Mouse (Mus musculus): ENCODE results near the gene Actr5. TPM values are rescaled to one million over a fixed set of nuclear protein-coding genes. Genes with fewer than 3 reads are reported as not detected.

The Actr5 gene
- polyA plus RNA-seq, 1 experiment from 2014 or later = 16.6 TPM

DNA sequence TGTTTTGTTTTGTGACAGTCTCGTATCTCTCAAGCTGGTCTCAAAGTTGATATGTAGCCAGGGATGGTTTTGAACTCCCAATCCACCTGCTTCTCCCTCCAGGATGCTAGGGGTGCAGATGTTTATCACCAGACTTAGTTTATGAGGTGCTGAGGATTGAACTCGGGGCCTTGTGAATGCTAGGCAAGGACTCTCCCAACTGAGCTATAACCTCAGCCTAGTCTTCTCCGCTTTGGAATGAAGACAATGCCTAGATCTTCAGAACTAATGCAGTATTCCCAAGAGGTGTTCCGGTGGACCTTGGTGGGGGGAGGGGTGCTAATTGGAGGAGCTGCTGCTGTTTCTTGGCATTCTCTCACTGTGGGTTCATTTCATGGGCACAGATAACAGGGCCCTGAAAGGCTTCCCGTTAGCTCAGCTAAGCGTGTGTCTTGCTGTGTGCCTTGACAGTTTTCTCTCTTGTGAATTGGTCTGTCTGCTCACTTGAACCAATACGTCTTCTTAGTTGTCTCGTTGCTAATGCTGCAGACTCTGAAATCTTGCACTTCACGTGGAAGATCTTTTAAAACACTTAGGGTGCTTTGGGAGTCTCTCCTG is 59.7 kb downstream of the Actr5 start:
- Histone ChIP-seq H3K4me2 (ENCODE audit: low read depth) (no peak overlapping the region), H3K9me3 (ENCODE audit: control insufficient read depth, low read length) (no peaks in the 10 kb centered on the region), H3K4me1 (ENCODE audit: control insufficient read depth, insufficient read depth, low read length) (no peaks in the 10 kb centered on the region), H3K4me3 (ENCODE audit: low read depth, low read length) (no peak overlapping the region), H3K27ac (ENCODE audit: low read depth, low read length) (no peak overlapping the region), H3K9ac (ENCODE audit: low read length) (no peak overlapping the region), H3K27me3 (ENCODE audit: control insufficient read depth, insufficient read depth, low read length) (no peaks in the 10 kb centered on the region), H3K36me3 (ENCODE audit: control insufficient read depth, insufficient read depth, low read length) (no peaks in the 10 kb centered on the region)
- no peak for DNase-seq (ENCODE audit: low spot score)
- no peak for ATAC-seq (ENCODE audit: insufficient read depth, low FRiP score, low TSS enrichment)
- 59% methylated on average over 9 of the region's 9 CpGs for WGBS

DNA sequence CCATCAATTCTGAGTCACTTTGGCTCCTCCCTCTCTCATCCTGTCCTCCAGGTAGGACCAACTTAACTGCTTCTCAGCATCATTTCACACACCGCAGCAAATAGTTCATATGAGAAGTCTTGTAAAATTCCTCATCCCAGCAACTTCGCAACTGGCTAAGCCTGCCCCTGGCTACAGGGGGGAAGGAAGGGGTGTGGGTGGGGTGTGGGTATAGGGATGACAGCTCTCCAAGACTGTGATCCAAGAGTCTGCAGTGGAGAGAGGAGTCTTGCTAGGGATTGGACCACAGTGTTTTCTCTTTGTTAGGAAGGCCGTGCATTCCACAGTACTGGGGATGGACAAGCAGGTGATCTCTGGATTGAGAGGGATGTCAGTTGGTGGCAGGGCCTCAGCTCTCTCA is 60.2 kb downstream of the Actr5 start:
- H3K36me3 ChIP-seq (ENCODE audit: control insufficient read depth, insufficient read depth, low read length) = no peaks in the 10 kb centered on the region
- H3K4me3 ChIP-seq (ENCODE audit: low read depth, low read length) = no peak overlapping the region
- no peaks in the 10 kb centered on the region for H3K27me3 ChIP-seq (ENCODE audit: control insufficient read depth, insufficient read depth, low read length)
- no peak overlapping the region for H3K27ac ChIP-seq (ENCODE audit: low read depth, low read length)
- no peak overlapping the region for H3K4me2 ChIP-seq (ENCODE audit: low read depth)
- H3K9ac ChIP-seq (ENCODE audit: low read length) = no peak overlapping the region
- 88% methylated on average over 3 of the region's 3 CpGs for WGBS
- no peaks in the 10 kb centered on the region for H3K9me3 ChIP-seq (ENCODE audit: control insufficient read depth, low read length)
- DNase-seq (ENCODE audit: low spot score) (no peak), ATAC-seq (ENCODE audit: insufficient read depth, low FRiP score, low TSS enrichment) (no peak)
- H3K4me1 ChIP-seq (ENCODE audit: control insufficient read depth, insufficient read depth, low read length) = no peaks in the 10 kb centered on the region

DNA sequence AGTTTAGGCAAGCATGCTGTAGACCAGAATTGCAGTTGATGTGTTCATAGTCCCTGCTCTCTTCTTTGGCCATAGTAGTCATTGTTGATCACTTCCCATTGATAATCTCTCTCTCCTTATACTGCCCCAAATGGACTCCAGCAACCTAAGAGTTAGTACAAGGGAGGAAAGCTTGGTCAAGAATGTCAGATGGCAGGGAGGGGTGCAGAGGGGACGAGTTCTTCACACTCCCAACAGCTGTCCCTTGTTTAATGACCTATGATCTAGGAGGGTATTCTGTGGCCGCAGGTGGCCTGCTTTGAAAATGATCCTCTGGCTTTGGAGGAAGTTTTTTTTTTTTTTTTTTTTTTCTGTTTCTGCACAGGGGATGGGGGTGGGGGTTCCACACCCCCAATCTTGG is 61.7 kb downstream of the Actr5 start:
- Histone ChIP-seq H3K36me3 (ENCODE audit: control insufficient read depth, insufficient read depth, low read length) (no peaks in the 10 kb centered on the region), H3K27ac (ENCODE audit: low read depth, low read length) (no peak overlapping the region), H3K9me3 (ENCODE audit: control insufficient read depth, low read length) (no peaks in the 10 kb centered on the region), H3K4me3 (ENCODE audit: low read depth, low read length) (no peak overlapping the region), H3K4me2 (ENCODE audit: low read depth) (no peak overlapping the region), H3K4me1 (ENCODE audit: control insufficient read depth, insufficient read depth, low read length) (no peaks in the 10 kb centered on the region), H3K9ac (ENCODE audit: low read length) (no peak overlapping the region), H3K27me3 (ENCODE audit: control insufficient read depth, insufficient read depth, low read length) (no peaks in the 10 kb centered on the region)
- 43% methylated on average over 2 of the region's 2 CpGs for WGBS
- no peak for ATAC-seq (ENCODE audit: insufficient read depth, low FRiP score, low TSS enrichment)
- no peak for DNase-seq (ENCODE audit: low spot score)

DNA sequence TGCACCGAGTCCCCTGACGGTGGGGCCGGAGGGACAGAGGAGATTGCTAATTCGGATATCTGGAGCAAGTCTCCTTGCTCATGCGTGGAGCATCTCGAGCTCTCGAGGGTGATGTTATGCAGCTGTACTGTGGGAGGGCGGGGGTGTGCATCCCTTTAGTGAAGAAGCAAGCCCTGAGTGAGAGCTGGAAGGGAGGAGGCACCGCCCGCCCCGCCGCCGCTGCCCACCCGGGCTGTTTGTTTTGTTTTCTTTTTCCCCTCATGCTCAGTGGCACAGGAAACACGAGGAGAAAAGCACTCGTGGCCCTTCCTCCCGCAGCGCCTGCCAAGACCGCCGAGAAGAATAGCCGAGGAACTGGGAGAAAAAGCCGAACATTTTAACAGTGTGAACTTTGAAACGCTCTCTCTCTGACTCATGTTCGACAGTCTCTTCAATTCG is 63.1 kb downstream of the Actr5 start:
- H3K27me3 ChIP-seq (ENCODE audit: control insufficient read depth, insufficient read depth, low read length) = no peaks in the 10 kb centered on the region
- no peak overlapping the region for H3K9ac ChIP-seq (ENCODE audit: low read length)
- DNase-seq (ENCODE audit: low spot score) (no peak), ATAC-seq (ENCODE audit: insufficient read depth, low FRiP score, low TSS enrichment) (no peak)
- no peaks in the 10 kb centered on the region for H3K9me3 ChIP-seq (ENCODE audit: control insufficient read depth, low read length)
- H3K36me3 ChIP-seq (ENCODE audit: control insufficient read depth, insufficient read depth, low read length) = no peaks in the 10 kb centered on the region
- no peak overlapping the region for H3K4me3 ChIP-seq (ENCODE audit: low read depth, low read length)
- no peak overlapping the region for H3K4me2 ChIP-seq (ENCODE audit: low read depth)
- H3K4me1 ChIP-seq (ENCODE audit: control insufficient read depth, insufficient read depth, low read length) = no peaks in the 10 kb centered on the region
- no peak overlapping the region for H3K27ac ChIP-seq (ENCODE audit: low read depth, low read length)
- WGBS = 70% methylated on average over 25 of the region's 25 CpGs

MicroRNA genes within 50 kb of the gene (microRNA counts, 519-probe panel; counts per million panel counts)
- 171 counts per million, percentile 57 among the panel's probes with 10 or more counts for microRNA mmu-miR-3474

Small RNA genes within 50 kb of the gene (microRNA-seq; reads per million reads assigned to microRNA genes)
- 1.3 reads per million for gene Mir3474

Other genes with a start within 250 kb of the Actr5 start
- gene Snhg11, start 249.2 kb upstream of the Actr5 start, polyA plus RNA-seq (2014; fragmentation: Nextera tagmentation; extraction: Ambion mirVana) = 39.6 and 42.3 TPM in 2 replicates
- gene Ralgapb, start 215.0 kb upstream of the Actr5 start, polyA plus RNA-seq (2014; fragmentation: Nextera tagmentation; extraction: Ambion mirVana) = 23.1 and 24.8 TPM in 2 replicates
- not detected in 2 replicates for gene Adig, start 122.3 kb upstream of the Actr5 start, polyA plus RNA-seq (2014; fragmentation: Nextera tagmentation; extraction: Ambion mirVana)
- gene Arhgap40, start 112.1 kb upstream of the Actr5 start, polyA plus RNA-seq (2014; fragmentation: Nextera tagmentation; extraction: Ambion mirVana) = not detected in 2 replicates
- 1.6 and 2.4 TPM in 2 replicates for gene Slc32a1, start 14.1 kb upstream of the Actr5 start, polyA plus RNA-seq (2014; fragmentation: Nextera tagmentation; extraction: Ambion mirVana)
- gene Ppp1r16b, start 40.5 kb downstream of the Actr5 start, polyA plus RNA-seq (2014; fragmentation: Nextera tagmentation; extraction: Ambion mirVana) = 3.9 and 4.0 TPM in 2 replicates
- gene Fam83d, start 143.2 kb downstream of the Actr5 start, polyA plus RNA-seq (2014; fragmentation: Nextera tagmentation; extraction: Ambion mirVana) = 41.1 and 45.2 TPM in 2 replicates
- gene Dhx35, start 169.9 kb downstream of the Actr5 start, polyA plus RNA-seq (2014; fragmentation: Nextera tagmentation; extraction: Ambion mirVana) = 16.5 and 17.9 TPM in 2 replicates